Mouse (Mus musculus): ENCODE measurements around the gene Itga7. TPM values are rescaled to one million over a fixed set of nuclear protein-coding genes. Genes with fewer than 3 reads are reported as not detected.

The Itga7 gene
- polyA plus RNA-seq, 1 experiment from 2014 or later: 4.4 TPM

DNA sequence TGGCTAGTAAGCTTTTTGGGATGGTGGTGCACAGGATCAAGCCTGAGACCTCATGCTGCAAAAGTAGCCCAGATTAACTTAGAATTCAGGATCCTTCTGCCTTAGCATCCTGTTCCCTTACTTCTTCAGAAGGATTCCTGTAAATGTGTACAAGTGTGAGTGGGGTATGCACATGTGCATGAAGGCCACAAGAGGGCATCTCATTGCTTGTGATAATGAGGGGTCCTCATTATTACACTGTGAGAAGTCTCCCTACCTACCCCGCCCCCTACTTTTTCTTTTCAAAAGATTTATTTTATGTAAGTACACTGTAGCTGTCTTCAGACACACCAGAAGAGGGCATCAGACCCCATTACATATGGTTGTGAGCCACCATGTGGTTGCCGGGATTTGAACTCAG, 18.1 kb upstream of the Itga7 start:
- Histone ChIP-seq H3K4me3 (ENCODE audit: low read depth, low read length) (no peak overlapping the region), H3K9me3 (ENCODE audit: control insufficient read depth, low read depth, low read length) (no peaks in the 10 kb centered on the region), H3K27me3 (ENCODE audit: control insufficient read depth, insufficient read depth, low read length) (no peaks in the 10 kb centered on the region), H3K4me1 (ENCODE audit: control insufficient read depth, insufficient read depth, low read length) (peaks cover 19% of the 10 kb centered on the region), H3K4me2 (replicated peaks; ENCODE audit: low read depth, low read length) (no peak overlapping the region), H3K9ac (replicated peaks; ENCODE audit: low read depth, low read length) (no peak overlapping the region), H3K36me3 (ENCODE audit: control insufficient read depth, insufficient read depth, low read length) (peaks cover 35% of the 10 kb centered on the region), H3K27ac (ENCODE audit: low read length) (no peak overlapping the region)
- 98% methylated on average over 2 of the region's 2 CpGs for WGBS
- ATAC-seq (ENCODE audit: insufficient number of reproducible peaks, insufficient read depth, low FRiP score, low read depth): no peak

GRCm38 (mm10) chr10:128916665-128917064, 17.0 kb upstream of the Itga7 start:
- Histone ChIP-seq H3K27ac (ENCODE audit: low read length) (no peak overlapping the region), H3K36me3 (ENCODE audit: control insufficient read depth, insufficient read depth, low read length) (peaks cover 35% of the 10 kb centered on the region), H3K9ac (replicated peaks; ENCODE audit: low read depth, low read length) (no peak overlapping the region), H3K4me3 (ENCODE audit: low read depth, low read length) (no peak overlapping the region), H3K27me3 (ENCODE audit: control insufficient read depth, insufficient read depth, low read length) (no peaks in the 10 kb centered on the region), H3K4me2 (replicated peaks; ENCODE audit: low read depth, low read length) (no peak overlapping the region), H3K9me3 (ENCODE audit: control insufficient read depth, low read depth, low read length) (no peaks in the 10 kb centered on the region), H3K4me1 (ENCODE audit: control insufficient read depth, insufficient read depth, low read length) (peaks cover 23% of the 10 kb centered on the region; the same call in 1 of the 2 replicates)
- 91% methylated on average over 3 of the region's 3 CpGs for WGBS
- no peak for ATAC-seq (ENCODE audit: insufficient number of reproducible peaks, insufficient read depth, low FRiP score, low read depth)

DNA sequence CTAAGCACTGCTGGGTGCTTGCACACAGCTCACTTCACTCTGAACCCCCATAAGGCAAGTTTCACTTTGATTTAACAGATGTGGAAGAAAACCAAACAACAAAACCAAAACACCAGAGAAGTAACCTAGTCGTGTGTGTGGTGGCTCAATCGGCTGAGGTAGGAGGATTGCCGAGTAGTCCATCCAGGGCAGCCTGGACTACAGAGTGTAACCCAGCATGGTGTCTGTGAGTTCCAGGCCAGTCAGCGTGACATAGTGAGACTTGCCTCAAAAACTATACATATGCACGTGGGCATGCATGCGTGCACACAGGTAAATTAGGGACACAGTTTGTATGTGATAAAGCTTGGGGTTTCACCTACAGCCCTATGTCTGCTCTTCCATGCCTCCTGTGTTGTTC, 16.2 kb upstream of the Itga7 start:
- Histone ChIP-seq H3K36me3 (ENCODE audit: control insufficient read depth, insufficient read depth, low read length) (peaks cover 31% of the 10 kb centered on the region), H3K9me3 (ENCODE audit: control insufficient read depth, low read depth, low read length) (no peaks in the 10 kb centered on the region), H3K4me1 (ENCODE audit: control insufficient read depth, insufficient read depth, low read length) (peaks cover 31% of the 10 kb centered on the region), H3K27me3 (ENCODE audit: control insufficient read depth, insufficient read depth, low read length) (no peaks in the 10 kb centered on the region), H3K9ac (replicated peaks; ENCODE audit: low read depth, low read length) (no peak overlapping the region), H3K27ac (ENCODE audit: low read length) (no peak overlapping the region), H3K4me3 (ENCODE audit: low read depth, low read length) (no peak overlapping the region), H3K4me2 (replicated peaks; ENCODE audit: low read depth, low read length) (no peak overlapping the region)
- WGBS: 88% methylated on average over 6 of the region's 6 CpGs
- ATAC-seq (ENCODE audit: insufficient number of reproducible peaks, insufficient read depth, low FRiP score, low read depth): no peak

GRCm38 (mm10) chr10:128918246-128918645, 15.4 kb upstream of the Itga7 start:
- peaks cover 25% of the 10 kb centered on the region for H3K36me3 ChIP-seq (ENCODE audit: control insufficient read depth, insufficient read depth, low read length)
- H3K9me3 ChIP-seq (ENCODE audit: control insufficient read depth, low read depth, low read length): no peaks in the 10 kb centered on the region
- no peaks in the 10 kb centered on the region for H3K27me3 ChIP-seq (ENCODE audit: control insufficient read depth, insufficient read depth, low read length)
- no peak for ATAC-seq (ENCODE audit: insufficient number of reproducible peaks, insufficient read depth, low FRiP score, low read depth)
- 0 out of 2 replicates have a peak overlapping the region, but pooled peaks have one; percentile 12 for H3K27ac ChIP-seq (ENCODE audit: low read length)
- H3K4me2 ChIP-seq (replicated peaks; ENCODE audit: low read depth, low read length): no peak overlapping the region
- 75% methylated on average over 7 of the region's 7 CpGs for WGBS
- no peak overlapping the region for H3K9ac ChIP-seq (replicated peaks; ENCODE audit: low read depth, low read length)
- H3K4me3 ChIP-seq (ENCODE audit: low read depth, low read length): no peak overlapping the region
- peaks cover 32% of the 10 kb centered on the region for H3K4me1 ChIP-seq (ENCODE audit: control insufficient read depth, insufficient read depth, low read length)

- no peak overlapping the region for H3K4me3 ChIP-seq (ENCODE audit: low read depth, low read length)
- peaks cover 32% of the 10 kb centered on the region for H3K4me1 ChIP-seq (ENCODE audit: control insufficient read depth, insufficient read depth, low read length)
- H3K9ac ChIP-seq (replicated peaks; ENCODE audit: low read depth, low read length): no peak overlapping the region
- 20% methylated on average over 6 of the region's 6 CpGs for WGBS
- H3K9me3 ChIP-seq (ENCODE audit: control insufficient read depth, low read depth, low read length): no peaks in the 10 kb centered on the region
- H3K27ac ChIP-seq (ENCODE audit: low read length): peak overlapping the region; percentile 66; the same call in 1 of the 2 replicates
- ATAC-seq (ENCODE audit: insufficient number of reproducible peaks, insufficient read depth, low FRiP score, low read depth): no peak
- H3K27me3 ChIP-seq (ENCODE audit: control insufficient read depth, insufficient read depth, low read length): no peaks in the 10 kb centered on the region
- peaks cover 17% of the 10 kb centered on the region for H3K36me3 ChIP-seq (ENCODE audit: control insufficient read depth, insufficient read depth, low read length)
- no peak overlapping the region for H3K4me2 ChIP-seq (replicated peaks; ENCODE audit: low read depth, low read length)
Measured at GRCm38 (mm10) chr10:128919203-128919631, 14.4 kb upstream of the Itga7 start.

GRCm38 (mm10) chr10:128919966-128920365, 13.7 kb upstream of the Itga7 start:
- Histone ChIP-seq H3K27me3 (ENCODE audit: control insufficient read depth, insufficient read depth, low read length) (no peaks in the 10 kb centered on the region), H3K36me3 (ENCODE audit: control insufficient read depth, insufficient read depth, low read length) (peaks cover 15% of the 10 kb centered on the region), H3K4me1 (ENCODE audit: control insufficient read depth, insufficient read depth, low read length) (peaks cover 32% of the 10 kb centered on the region), H3K4me3 (ENCODE audit: low read depth, low read length) (no peak overlapping the region), H3K4me2 (replicated peaks; ENCODE audit: low read depth, low read length) (no peak overlapping the region), H3K27ac (ENCODE audit: low read length) (peak overlapping the region; percentile 66; the same call in 1 of the 2 replicates), H3K9ac (replicated peaks; ENCODE audit: low read depth, low read length) (no peak overlapping the region), H3K9me3 (ENCODE audit: control insufficient read depth, low read depth, low read length) (no peaks in the 10 kb centered on the region)
- ATAC-seq (ENCODE audit: insufficient number of reproducible peaks, insufficient read depth, low FRiP score, low read depth): no peak
- WGBS: 78% methylated on average over 7 of the region's 7 CpGs

DNA sequence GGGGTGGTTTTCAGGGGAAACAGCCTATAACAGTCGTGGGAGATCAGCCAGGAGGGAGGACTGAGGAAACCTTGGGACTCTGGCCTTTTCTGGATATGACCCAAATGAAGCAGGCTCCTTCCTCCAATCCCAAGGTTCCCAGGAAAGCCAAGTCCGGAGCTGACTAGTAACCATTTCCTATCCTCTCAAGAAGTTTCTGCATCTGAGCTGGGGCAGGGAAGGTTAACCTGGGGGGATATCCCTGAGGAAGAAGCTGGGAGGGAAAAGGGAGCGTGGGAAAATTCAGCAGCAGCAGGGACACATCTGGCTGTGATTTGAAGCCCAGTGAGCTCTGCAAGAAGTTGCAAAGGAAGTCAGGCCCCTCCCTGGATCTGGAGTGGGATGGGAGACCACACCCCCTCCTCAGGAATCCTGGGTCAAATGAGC, 12.9 kb upstream of the Itga7 start:
- Histone ChIP-seq H3K9me3 (ENCODE audit: control insufficient read depth, low read depth, low read length) (no peaks in the 10 kb centered on the region), H3K27ac (ENCODE audit: low read length) (peak overlapping the region; percentile 39; the same call in 1 of the 2 replicates), H3K4me3 (ENCODE audit: low read depth, low read length) (no peak overlapping the region), H3K9ac (replicated peaks; ENCODE audit: low read depth, low read length) (no peak overlapping the region), H3K36me3 (ENCODE audit: control insufficient read depth, insufficient read depth, low read length) (peaks cover 13% of the 10 kb centered on the region), H3K27me3 (ENCODE audit: control insufficient read depth, insufficient read depth, low read length) (no peaks in the 10 kb centered on the region), H3K4me1 (ENCODE audit: control insufficient read depth, insufficient read depth, low read length) (peaks cover 32% of the 10 kb centered on the region), H3K4me2 (replicated peaks; ENCODE audit: low read depth, low read length) (0 out of 2 replicates have a peak overlapping the region, but pooled peaks have one; percentile 67)
- ATAC-seq (ENCODE audit: insufficient number of reproducible peaks, insufficient read depth, low FRiP score, low read depth): no peak
- 62% methylated on average over 3 of the region's 3 CpGs for WGBS

- no peak overlapping the region for H3K4me3 ChIP-seq (ENCODE audit: low read depth, low read length)
- H3K27ac ChIP-seq (ENCODE audit: low read length): peak overlapping the region; percentile 33; the same call in 1 of the 2 replicates
- H3K4me1 ChIP-seq (ENCODE audit: control insufficient read depth, insufficient read depth, low read length): peaks cover 32% of the 10 kb centered on the region
- no peaks in the 10 kb centered on the region for H3K9me3 ChIP-seq (ENCODE audit: control insufficient read depth, low read depth, low read length)
- WGBS: 56% methylated on average over 1 of the region's 1 CpGs
- H3K4me2 ChIP-seq (replicated peaks; ENCODE audit: low read depth, low read length): peak overlapping the region; percentile 67; the same call in 1 of the 2 replicates
- H3K36me3 ChIP-seq (ENCODE audit: control insufficient read depth, insufficient read depth, low read length): peaks cover 13% of the 10 kb centered on the region
- H3K27me3 ChIP-seq (ENCODE audit: control insufficient read depth, insufficient read depth, low read length): no peaks in the 10 kb centered on the region
- H3K9ac ChIP-seq (replicated peaks; ENCODE audit: low read depth, low read length): no peak overlapping the region
- ATAC-seq (ENCODE audit: insufficient number of reproducible peaks, insufficient read depth, low FRiP score, low read depth): no peak
Measured at GRCm38 (mm10) chr10:128921251-128921650, 12.4 kb upstream of the Itga7 start.
